Mouse (Mus musculus): ENCODE data around the gene Spef1.

Spef1 gene

GRCm38 (mm10) chr2:131142592-131142991 is 44.5 kb downstream of the Spef1 start:
- WGBS, result 38% methylated on average over 18 of the region's 18 CpGs

- 85% methylated on average over 8 of the region's 8 CpGs for WGBS
Measured at GRCm38 (mm10) chr2:131141336-131141986, 45.6 kb downstream of the Spef1 start.

- 81% methylated on average over 5 of the region's 5 CpGs for WGBS
Measured at GRCm38 (mm10) chr2:131140533-131140905, 46.6 kb downstream of the Spef1 start.

- 63% methylated on average over 5 of the region's 5 CpGs for WGBS
Measured at GRCm38 (mm10) chr2:131139886-131140532, 47.1 kb downstream of the Spef1 start.

GRCm38 (mm10) chr2:131139287-131139686 is 47.8 kb downstream of the Spef1 start:
- 87% methylated on average over 5 of the region's 5 CpGs for WGBS

GRCm38 (mm10) chr2:131138760-131139159 is 48.3 kb downstream of the Spef1 start:
- WGBS, result 88% methylated on average over 7 of the region's 7 CpGs

GRCm38 (mm10) chr2:131138296-131138695 is 48.8 kb downstream of the Spef1 start:
- 87% methylated on average over 4 of the region's 4 CpGs for WGBS

- 89% methylated on average over 11 of the region's 11 CpGs for WGBS
Measured at GRCm38 (mm10) chr2:131135521-131136139, 51.5 kb downstream of the Spef1 start.

- WGBS, result 71% methylated on average over 8 of the region's 8 CpGs
Measured at GRCm38 (mm10) chr2:131134826-131135400, 52.2 kb downstream of the Spef1 start.

GRCm38 (mm10) chr2:131134381-131134780 is 52.7 kb downstream of the Spef1 start:
- WGBS, result 65% methylated on average over 1 of the region's 1 CpGs

- 81% methylated on average over 9 of the region's 9 CpGs for WGBS
Measured at GRCm38 (mm10) chr2:131132930-131133547, 54.0 kb downstream of the Spef1 start, which contains the start of gene Gm11037. Gm11037 (plus strand) TSS chr2:131133497.

GRCm38 (mm10) chr2:131132111-131132888 is 54.8 kb downstream of the Spef1 start:
- 82% methylated on average over 10 of the region's 10 CpGs for WGBS

GRCm38 (mm10) chr2:131130849-131131248 is 56.2 kb downstream of the Spef1 start:
- 82% methylated on average over 2 of the region's 2 CpGs for WGBS

GRCm38 (mm10) chr2:131129836-131130235 is 57.2 kb downstream of the Spef1 start:
- 80% methylated on average over 5 of the region's 5 CpGs for WGBS

GRCm38 (mm10) chr2:131128636-131129157 is 58.4 kb downstream of the Spef1 start:
- 76% methylated on average over 3 of the region's 3 CpGs for WGBS

- WGBS, result 88% methylated on average over 5 of the region's 5 CpGs
Measured at GRCm38 (mm10) chr2:131128211-131128610, 58.9 kb downstream of the Spef1 start.

- WGBS, result 13% methylated on average over 28 of the region's 28 CpGs
Measured at GRCm38 (mm10) chr2:131127161-131127730, 59.8 kb downstream of the Spef1 start, which contains the start of gene Hspa12b. Hspa12b (plus strand) TSS chr2:131127280.

- WGBS, result 75% methylated on average over 9 of the region's 9 CpGs
Measured at GRCm38 (mm10) chr2:131125964-131126815, 60.9 kb downstream of the Spef1 start.

- WGBS, result 96% methylated on average over 9 of the region's 9 CpGs
Measured at GRCm38 (mm10) chr2:131125157-131125963, 61.7 kb downstream of the Spef1 start.

Measured in cerebral cortex, adult 2 months (tissue).